Mouse (Mus musculus) cerebellum, postnatal 36 days (tissue): ENCODE data around the gene Med27.

ENCODE experiments used
- DNase-seq, 2 experiments: peaks; one replicate each; pipeline ENCODE4 v3.0.0; 2021 to 2022; ENCODE audit warnings: mixed read lengths in 2 of 2

Gene Med27

DNA sequence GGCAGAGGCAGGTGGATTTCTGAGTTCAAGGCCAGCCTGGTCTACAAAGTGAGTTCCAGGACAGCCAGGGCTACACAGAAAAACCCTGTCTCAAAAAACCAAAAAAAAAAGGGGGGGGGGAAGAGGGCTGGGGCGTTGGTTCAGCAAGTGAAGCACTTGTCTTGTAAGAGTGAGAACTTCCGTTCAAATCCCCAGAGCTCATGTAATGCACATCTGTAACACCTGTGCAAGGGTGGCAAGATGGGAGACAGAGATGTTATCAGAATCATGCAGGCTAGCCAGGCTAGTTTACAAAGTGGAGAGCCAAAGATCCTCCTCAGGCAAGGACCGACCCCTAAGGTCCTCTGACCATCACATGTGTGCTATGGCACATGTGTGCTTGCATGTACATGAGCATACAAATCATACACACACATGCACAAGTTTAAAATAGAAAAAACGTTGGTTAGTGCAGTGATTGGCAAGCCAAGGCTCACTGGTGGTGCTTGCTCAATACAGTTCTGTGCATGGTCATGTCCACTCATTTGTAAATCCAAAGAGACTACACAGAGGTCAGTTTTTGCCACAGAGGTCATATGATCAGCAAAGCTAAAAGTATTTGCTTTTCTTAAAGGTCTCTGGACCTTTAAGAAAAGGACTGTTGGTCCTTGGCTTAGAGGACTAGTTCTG lies 91.4 kb downstream of the Med27 start:
- no peak for DNase-seq

DNA sequence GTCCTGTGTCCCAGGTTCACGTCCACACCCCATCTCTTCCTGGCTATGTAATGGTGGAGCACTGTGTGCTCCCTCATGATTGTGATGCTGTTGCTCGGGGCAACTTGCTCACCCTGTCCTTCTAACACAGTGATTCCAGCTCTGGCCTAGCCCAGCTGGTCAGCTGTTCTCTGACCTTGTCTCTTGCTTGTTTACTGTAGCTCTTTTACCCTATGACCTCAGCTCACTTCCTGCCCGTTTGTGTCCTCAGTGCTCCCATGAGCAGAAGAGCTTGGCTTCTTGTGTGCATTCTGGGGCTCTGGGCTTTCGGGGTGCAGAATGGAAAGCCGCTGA lies 91.9 kb downstream of the Med27 start:
- no peak for DNase-seq

DNA sequence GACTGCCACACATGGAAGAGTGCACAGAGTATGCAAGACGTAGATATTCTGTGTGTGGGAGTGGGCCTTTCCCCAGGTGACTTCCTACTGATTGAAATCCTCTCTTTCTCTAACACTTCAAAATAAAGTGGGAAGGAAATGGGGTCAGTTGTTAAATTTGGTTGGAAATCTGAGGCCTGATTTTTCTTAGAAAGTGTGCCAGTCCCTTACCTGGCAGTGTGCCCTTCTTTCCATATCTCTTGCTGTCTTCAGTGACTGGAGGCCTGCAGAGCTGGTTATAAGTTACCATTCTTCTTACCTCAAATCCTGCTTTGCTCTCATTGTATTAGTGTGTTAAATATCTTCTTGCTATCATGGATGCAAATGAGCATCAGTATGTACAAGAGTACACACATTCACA lies 92.4 kb downstream of the Med27 start:
- DNase-seq, result no peak

DNA sequence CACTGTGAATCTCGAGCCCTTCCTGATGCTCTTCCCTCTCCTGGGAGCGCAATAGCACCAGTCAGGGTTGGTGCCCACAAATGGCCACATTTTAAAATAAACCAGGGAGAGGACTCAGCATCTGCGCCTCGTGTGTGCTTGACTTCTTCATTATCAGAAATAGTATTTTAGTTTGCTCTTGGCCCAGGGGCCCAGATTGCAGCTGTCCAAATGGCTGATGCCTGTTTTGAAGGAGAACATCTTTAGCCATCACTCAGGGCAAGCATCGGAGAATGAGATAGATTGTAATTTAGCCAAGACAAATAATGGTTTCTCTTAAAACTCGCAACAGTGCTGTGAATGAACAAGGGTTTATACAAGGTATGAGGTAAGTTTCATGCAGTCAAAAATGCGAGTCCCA lies 92.8 kb downstream of the Med27 start:
- no peak for DNase-seq

DNA sequence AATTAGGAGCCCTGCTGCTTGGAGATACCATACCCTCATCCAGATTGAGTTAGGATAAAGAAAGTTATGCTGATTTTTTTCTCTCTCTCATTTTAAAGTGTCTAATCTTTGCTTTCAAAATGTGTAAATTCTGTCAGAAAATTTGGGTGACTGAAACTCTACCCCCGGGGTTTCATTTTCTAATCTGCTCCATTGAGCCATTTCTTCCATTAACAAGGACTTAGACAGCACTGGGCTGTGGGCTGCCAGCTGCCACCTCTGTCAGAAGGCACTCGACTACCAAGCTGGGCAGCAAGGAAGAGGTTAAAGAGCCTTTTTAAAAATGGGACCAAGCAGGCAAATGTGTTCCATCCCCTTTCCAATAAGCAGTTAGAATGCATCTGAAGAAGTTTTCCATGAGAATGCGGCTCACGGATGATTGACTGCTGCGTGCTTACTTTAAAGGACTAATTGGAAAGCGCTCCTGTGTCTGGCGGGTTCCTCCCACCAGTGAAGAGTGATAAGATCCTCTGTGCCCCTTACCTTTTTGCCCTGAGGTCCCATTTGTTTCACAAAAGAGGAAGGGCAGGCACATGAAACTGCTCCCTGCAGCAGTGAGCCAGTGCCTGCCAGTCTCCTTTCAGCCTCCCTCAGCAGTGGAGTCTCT lies 93.4 kb downstream of the Med27 start:
- no peak for DNase-seq

DNA sequence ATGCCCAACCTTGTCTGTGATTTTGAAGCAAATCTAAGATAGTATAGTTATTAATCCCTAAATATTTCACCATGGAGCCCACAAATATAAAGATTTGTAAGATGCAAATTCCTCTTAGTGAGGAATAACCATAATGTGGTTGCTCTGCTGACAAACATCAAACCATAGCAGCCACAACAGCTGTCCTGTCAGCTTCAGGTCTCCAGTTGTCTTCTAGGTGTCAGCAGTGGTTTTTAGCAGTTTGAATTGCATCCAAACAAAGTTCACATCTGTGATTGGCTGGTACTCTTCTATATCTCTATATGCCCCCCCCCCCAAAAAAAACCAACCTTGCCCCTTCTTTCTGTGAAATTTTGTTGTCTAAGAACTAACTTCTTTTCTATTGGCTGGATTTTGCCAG lies 95.7 kb downstream of the Med27 start:
- DNase-seq, result no peak

DNA sequence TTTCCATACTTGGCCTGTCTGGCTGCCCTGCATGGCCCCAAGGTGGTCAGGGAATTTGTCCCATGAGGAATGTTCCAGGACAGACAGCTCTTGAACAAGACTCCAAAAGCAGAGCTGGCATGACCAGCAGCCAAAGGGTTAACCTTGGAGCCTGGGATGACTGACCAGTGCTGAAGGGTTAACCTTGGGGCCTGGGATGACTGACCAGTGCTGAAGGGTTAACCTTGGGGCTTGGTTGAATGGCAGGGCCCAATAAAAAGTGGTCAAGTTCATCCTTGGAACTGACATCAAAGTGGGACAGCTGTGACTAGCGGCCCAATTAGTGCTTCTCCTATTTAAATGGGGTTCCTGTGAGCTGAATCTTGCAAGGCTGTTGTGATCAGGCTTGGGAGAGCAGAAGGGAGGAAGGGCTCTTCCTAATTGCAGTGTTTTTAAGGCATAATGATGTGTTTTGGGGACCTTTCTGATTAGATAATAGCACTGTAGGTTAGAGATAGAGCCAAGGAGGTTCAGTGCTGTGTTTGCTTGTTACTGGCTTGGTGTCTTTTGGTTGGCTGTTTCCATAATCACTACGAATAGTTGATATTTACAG lies 97.1 kb downstream of the Med27 start:
- DNase-seq, result no peak

DNA sequence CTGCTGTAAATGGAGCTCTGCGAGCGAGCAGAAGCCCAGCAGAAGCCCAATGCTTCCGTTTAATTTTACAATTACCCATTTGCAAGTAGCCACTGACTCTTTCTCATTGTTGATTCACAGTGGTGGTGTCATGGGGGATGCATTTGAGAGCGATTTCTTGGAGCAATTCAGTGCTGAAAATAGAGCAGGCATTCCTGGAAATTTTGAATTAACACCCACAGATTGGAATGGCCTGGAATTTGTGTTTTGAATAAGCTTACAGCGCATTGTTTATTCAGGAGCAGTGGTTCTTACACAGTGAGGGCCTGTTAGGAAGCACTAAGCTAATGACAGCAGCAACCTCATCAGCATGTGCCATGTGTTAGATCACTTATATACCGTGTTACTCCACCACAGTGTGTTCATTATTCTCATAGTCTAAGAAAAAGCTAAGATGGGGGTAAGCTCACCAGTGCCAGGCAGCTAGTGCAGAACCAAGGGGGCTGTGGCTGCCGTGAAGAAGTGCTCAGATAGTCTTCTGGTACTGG lies 101.9 kb downstream of the Med27 start:
- no peak for DNase-seq

DNA sequence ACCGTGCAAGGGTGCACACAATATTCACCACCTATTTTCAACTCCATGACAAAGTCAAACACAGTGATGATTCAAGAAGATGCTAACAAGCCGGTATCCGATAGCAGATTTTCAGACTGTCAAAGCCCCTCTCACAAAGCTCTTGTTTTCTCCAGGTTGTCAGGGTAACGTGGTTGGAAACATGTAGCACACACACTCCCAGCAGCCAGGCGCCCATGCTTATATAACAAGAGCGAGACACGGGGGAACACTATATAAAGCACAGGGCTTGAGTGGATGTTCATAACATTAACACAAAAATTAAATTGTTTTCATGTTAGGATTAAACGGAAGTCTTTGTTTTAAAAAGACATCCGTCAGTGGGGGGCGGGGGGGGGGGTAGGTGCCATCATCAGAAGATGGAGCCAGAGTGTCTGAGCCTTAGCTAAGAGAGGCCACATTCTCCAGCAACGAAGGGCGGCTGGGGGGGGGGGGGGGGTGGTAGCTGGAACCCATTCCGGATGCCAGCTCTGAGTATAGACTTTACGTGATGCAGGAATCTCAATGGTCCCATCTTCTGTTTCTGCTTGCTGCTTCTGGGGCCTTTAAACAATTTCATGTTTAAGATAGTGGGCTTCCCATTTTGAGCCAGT lies 104.9 kb downstream of the Med27 start:
- DNase-seq, result no peak

DNA sequence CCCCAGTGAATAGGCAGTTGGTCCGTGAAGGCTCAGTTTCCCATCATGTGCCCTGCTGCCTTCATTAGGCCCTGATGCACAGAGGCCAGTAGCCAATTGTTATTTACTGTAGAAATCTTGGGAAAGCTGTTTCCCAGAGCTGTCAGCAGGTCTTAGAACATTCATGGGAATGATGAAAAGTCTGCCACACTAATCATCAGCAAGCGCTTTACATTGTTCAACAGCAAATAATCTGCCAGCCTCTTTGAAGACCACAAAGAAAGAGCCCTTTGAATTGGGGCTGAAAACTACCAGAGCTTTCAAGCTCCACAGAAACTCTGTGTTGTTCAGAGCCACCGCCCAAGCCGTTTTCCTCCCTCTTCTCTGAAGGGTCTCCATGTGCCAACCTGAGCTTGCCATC lies 106.8 kb downstream of the Med27 start:
- DNase-seq, result no peak

DNA sequence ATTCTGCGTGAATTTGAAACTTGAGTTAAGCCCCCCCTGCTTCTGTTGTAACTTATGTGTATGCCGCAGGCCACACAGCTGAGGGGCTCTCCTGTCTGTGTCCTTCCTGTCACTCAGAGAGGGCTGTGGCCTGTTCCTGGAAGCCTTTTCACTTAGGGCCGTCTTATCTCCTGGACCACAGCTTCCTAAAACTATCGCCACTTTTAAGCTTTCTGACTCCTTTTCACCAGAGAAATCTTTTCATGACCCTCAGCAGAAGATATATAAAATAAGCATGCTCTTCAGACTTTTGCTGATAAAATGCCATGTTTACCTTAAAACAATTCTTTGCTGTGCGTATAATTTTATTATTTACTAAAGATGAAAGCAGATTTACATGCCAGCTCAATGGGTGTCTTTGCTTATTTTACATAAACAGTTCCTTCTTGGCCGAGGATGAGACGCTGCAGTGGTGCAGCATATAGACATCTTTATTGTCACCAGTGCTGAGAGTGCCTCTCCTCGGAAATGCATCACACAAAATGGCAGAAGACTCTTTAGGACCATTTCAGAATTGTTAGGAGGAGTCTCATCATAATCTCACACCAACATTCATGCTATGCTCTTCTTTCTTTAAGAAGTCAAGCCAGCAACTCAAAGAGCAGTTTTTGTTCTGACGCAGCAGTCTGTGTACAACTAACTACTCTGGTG lies 110.2 kb downstream of the Med27 start:
- no peak for DNase-seq

DNA sequence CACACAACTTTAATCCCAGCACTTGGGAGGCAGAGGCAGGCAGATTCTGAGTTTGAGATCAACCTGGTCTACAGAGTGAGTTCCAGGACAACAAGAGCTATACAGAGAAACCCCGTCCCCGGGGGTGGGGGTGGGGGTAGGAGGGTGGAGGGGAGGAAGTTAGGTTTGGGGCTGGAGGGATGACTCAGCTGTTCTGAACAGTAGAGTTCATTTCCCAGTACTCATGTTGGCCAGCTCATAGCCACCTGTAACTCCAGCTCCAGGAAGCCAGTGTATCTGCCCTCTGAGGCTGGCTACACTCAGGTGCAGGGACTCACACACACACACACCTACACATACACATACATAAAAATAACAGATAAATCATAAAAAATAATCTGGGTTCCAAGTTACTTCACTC lies 111.1 kb downstream of the Med27 start:
- no peak for DNase-seq

DNA sequence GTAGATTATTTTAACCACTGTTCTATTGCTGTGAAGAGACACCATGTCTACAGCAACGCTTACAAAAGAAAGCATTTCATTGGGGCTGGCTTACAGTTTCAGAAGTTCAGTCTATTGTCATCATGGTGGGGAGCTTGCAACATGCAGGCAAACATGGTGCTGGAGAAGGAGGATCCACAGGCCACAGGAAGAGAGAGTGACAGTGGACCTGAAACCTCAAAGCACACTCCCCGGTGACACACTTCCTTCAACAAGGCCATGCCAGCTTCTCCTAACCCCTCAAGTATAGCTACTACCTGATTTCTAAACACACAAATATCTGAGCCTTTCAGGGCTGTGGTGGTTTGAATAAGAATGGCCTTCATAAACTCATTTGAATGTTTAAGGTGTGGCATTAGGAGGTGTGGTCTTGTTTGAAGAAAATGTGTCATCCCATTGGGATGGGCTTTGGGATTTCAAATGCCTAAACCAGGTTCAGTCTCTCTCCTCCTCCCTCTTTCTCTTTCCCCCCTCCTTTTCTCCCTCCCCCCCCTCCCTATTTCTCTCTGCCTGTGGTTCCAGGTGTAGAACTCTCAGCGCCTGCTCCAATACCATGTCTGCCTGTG lies 111.8 kb downstream of the Med27 start:
- DNase-seq, result no peak

DNA sequence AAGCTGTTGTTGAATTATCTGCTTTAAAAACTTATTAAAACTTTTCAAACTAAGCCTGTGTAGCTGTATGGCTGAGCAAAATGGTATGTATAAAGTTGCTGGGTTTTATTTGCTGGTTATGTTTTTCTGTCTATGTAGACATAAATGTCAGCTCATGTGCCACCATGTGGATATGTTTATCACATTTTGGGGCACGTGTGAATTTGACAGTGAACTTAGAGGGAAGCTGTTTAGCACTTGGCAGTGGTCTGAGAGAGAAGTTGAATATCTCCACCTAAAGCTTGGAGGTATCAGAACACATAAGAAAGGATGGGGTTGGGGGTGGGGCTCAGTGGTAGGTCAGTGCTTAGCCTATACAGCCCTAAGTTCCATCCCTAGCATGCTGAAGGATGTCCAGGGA lies 113.0 kb downstream of the Med27 start:
- DNase-seq, result no peak

DNA sequence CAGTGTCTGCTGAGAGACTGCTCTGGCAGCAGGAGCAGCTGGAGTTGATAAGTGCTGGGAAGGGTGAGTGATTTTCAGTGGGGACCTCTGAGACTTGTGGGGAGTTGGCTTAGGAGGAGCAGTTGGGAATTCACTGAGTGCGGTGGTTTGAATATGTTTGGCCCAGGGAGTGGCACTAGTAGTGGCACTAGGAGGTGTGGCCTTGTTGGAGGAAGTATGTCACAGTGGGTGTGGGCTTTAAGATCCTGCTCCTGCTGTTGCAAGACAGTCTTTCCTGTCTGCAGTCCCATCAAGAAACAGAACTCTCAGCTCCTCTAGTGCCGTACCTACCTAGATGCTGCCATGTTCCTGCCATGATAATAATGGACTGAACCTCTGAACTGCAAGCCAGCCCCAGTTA lies 115.2 kb downstream of the Med27 start:
- DNase-seq, result no peak

DNA sequence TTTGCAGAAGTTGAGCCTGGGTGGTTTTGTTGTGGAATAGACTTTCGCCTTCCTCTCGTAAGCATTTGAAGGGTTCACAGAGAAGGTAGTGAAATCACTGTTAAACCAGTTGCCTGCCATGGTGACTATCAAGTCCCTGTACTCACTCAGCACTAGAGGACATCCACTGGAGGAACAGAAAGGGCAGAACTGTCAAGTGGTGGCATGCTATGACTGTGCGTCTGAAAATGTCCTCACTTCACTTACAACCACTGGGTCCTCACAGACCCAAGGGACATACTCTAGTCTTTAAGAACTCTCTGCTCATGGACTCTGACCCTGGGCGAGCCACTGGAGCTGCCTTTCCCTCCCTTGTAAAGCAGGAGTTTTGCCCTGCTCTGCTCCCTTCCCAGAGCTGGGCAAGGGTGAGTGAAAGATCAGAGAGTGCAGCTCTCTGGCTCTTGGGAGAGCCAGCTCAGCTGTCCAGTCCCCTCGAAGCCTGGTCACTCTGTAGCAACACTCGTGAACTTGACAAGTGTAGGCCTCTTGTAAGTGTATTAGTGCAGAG lies 116.5 kb downstream of the Med27 start:
- no peak for DNase-seq

DNA sequence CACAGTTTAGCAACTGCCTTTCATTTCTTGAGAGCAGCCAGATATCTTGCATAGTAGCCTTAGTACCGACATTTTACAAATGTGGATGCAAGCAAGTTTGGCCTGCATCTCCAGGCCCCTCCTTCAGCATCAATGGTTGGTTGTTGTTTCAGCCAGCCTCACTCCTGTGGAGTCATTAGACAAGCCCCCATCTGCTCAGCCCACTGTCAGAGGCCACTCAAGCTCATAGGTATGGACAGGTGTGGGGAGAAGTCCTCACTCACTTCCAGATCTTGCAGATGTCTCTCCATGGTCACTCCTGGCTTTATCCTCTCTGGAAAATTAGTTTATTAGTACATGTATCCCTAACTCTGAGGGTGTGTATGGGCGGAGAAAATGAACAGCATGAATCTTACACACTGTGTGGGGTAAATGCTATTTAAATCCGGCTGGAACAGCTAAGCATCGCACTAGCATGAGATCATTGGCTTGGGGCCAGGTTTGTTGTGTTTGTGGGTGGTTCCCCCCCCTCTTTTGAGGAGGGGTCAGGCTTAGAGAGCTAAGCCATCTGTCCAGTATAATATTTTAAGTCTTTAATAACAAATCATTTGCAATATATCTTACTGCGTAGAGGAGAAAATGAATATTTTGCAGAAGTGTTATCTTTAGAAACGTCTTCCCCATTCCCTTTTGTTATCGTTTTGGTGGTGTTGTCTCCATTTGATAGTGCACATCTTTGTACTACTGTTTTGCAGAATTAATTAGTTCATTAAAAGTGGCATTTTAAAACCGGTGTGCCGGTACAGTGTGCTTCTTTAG lies 118.4 kb downstream of the Med27 start:
- peak in 1 of 2 experiments; percentile 14 for DNase-seq

DNA sequence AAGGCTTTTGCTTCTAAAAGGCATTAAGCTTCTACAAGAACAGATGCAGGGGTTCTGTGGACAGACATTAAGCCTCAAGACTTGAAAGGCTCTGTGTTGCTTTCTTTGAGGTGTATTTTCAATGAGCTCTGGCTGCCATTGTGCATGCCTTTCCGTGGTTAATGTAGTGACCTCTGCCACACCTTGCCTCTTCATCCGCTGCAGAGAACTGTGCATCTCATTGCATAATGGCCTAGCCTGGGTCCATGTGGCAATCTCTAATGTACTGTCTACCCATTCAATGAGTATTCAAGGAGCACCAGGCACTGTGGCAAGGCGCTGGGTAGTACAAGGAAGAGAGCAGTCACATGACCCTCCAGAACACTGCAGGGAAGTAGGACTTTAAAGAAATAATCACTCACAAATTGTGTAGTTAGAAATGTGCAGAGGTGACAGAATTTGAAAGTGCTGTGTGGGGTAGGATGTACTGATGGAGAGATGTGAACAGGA lies 119.1 kb downstream of the Med27 start:
- DNase-seq, result no peak

DNA sequence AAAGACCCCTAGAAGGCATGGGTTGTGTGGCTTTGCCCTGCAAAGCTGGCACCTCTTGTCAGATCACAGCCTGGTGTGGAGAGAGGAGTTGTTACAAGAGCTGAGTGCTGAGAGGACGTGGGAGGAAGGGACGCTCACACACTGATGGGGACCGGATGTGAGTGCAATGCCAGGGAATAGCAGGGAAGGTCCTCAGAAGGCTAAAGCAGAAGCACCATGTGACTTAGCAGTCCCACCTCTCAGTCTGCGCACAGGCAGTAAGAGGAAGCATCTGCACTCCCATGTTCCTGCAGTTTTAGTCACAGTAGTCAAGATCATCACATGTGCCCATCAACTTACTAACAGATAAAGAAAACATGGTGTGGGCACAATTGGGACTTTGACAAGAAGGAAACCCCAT lies 119.8 kb downstream of the Med27 start:
- no peak for DNase-seq

DNA sequence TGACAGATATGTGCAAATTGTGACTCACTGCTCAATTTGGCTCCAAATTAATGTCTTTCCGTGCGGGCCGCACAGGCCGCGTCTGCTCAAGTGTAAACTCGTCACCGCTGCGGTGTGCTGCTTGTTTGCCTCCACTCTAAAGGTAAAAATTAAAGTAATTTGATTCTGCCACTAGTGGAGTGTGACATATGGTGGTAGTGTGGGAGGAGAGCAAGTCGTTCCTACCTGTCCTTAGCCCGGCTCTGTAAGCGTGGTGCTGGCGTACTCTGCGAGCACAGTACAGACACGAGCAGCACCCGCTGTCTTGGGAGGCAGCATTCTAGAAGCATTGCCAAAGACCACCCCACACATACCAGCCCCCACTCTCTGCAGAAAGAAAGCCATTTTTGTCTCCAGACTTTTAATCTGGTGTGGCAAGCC lies 121.9 kb downstream of the Med27 start:
- DNase-seq, result peak; percentile 35 to 49

DNA sequence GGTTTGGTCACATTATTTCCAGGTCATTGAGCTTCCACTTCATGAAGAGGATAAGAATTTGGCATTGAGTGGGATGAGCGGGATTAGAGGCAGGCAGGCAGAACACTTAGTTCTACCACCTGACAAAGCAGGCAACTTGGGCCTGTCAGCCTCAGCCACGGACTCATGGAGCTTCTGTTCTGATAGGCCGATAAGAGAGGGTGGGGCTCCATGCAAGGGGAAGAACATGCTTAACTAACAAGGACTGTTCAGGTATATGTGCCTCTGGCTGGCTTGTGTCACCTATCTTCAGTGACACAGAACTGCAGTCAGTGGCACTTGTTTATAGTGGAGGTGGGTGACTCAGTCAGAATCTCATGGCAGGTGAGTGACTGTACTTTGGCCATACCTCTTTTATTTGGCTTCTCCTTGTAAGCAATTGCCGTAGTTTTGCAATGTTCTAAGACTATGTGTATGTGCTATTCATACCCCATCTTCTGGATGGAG lies 126.4 kb downstream of the Med27 start:
- no peak for DNase-seq
